Mouse (Mus musculus): Measurements from ENCODE around the gene Mpv17l2.
A peak's percentile ranks its signal among the peaks of the same experiment; 100 is the strongest.

- peak; percentile 70 for TF ChIP-seq POLR2A (IDR thresholded peaks at IDR 0.05; ENCODE audit: borderline replicate concordance, extremely low read depth, low read depth, low read length)
- no peak for TF ChIP-seq CTCF (IDR thresholded peaks at IDR 0.05; ENCODE audit: insufficient read depth, low read length)
Measured at GRCm38 (mm10) chr8:70791975-70792691, 31.4 kb upstream of the Mpv17l2 start.

Measured in lung, adult 2 months (tissue).